Comparison of ENCODE assay signal across 19 mouse cellular contexts in the genomic region with DNA sequence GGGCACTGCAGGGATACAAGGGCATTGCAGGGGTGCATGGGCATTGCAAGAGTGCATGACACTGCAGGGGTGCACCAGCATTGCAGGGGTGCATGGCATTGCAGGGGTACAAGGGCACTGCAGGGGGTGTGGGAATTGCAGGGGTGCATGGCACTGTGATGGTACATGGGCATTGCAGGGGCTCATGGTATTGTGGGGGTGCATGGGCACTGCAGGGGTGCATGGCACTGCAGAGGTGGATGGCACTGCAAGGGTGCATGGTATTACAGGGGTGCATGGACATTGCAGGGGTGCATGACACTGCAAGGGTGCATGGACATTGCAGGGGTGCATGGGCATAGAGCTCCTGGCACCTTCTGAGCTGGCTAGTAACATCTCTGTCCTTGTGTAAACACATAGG.
"Had no signal": no experiment of that assay in that cellular context is flagged by ENCODE, and none has a peak within 500 bp of the region (broad histone marks: within the 10 kb centered on the region; RNA-seq: fewer than 3 reads in every experiment).

No protein-coding gene starts in this region.

- H3K4me1 ChIP-seq: midbrain, embryonic 10.5 days; midbrain, embryonic 12.5 days; neural tube, embryonic 13.5 days; neural tube, embryonic 15.5 days had no signal

- H3K9me3 ChIP-seq: midbrain, embryonic 12.5 days; neural tube, embryonic 13.5 days; neural tube, embryonic 15.5 days had no signal

- H3K27ac ChIP-seq: midbrain, embryonic 10.5 days; midbrain, embryonic 12.5 days; neural tube, embryonic 13.5 days; neural tube, embryonic 15.5 days had no signal

- DNase-seq: lung, adult 18-20 months; lung, embryonic 14.5 days; lung, postnatal 10 days; lung, postnatal 4 days; midbrain, embryonic 14.5 days; retina, postnatal 1 day; right cerebral cortex, adult 18-20 months; right cerebral cortex, postnatal 25 days; right cerebral cortex, postnatal 4 days; spleen, adult 18-20 months; thymus, adult 18-20 months; thymus, postnatal 14 days; thymus, postnatal 36 days had no signal

- H3K27me3 ChIP-seq: midbrain, embryonic 12.5 days; neural tube, embryonic 13.5 days; neural tube, embryonic 15.5 days had no signal

- H3K9ac ChIP-seq: lung, embryonic 14.5 days; midbrain, embryonic 12.5 days; neural tube, embryonic 13.5 days; neural tube, embryonic 15.5 days had no signal

- H3K36me3 ChIP-seq: midbrain, embryonic 10.5 days; midbrain, embryonic 12.5 days; neural tube, embryonic 13.5 days; neural tube, embryonic 15.5 days had no signal

- ATAC-seq: midbrain, embryonic 16.5 days had no signal

- H3K4me2 ChIP-seq: lung, embryonic 14.5 days; midbrain, embryonic 12.5 days; neural tube, embryonic 13.5 days; neural tube, embryonic 15.5 days had no signal

- H3K4me3 ChIP-seq: midbrain, embryonic 10.5 days; midbrain, embryonic 12.5 days; myocyte; neural tube, embryonic 13.5 days; neural tube, embryonic 15.5 days had no signal
